Mouse (Mus musculus): ENCODE data around the gene Olfr449.

Gene Olfr449

GRCm38 (mm10) chr6:42834084-42834483 lies at the start of gene Olfr449:
Gene Olfr449 (plus strand): TSS chr6:42834384.
- no peak for DNase-seq

- DNase-seq = no peak
These were observed 49.4 kb upstream of the Olfr449 start, which contains the start of gene Olfr452 for GRCm38 (mm10) chr6:42784793-42785192. Gene Olfr452 (plus strand): TSS chr6:42785093.

DNA sequence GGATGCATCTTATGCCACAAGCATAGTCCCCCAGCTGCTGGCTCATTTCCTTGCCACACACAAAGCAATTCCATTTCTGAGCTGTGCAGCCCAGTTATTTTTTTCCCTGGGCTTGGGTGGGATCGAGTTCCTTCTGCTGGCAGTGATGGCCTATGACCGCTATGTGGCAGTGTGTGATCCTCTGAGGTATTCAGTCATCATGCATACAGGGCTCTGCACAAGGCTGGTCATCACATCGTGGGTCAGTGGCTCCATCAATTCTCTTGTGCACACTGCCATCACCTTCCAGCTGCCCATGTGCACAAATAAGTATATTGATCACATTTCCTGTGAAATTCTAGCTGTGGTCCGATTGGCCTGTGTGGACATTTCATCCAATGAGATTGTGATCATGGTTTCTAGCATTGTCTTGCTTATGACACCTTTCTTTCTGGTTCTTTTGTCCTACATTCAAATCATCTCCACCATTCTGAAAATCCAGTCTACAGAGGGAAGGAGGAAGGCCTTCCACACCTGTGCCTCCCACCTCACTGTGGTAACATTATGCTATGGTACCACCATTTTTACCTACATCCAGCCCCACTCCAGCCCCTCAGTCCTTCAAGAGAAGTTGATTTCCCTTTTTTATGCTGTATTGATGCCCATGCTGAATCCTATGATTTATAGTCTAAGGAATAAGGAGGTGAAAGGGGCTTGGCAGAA lies 43.8 kb upstream of the Olfr449 start:
- DNase-seq = no peak

- no peak for DNase-seq
These were observed 43.1 kb upstream of the Olfr449 start for GRCm38 (mm10) chr6:42790949-42791556.

GRCm38 (mm10) chr6:42794982-42795381 lies 39.2 kb upstream of the Olfr449 start:
- DNase-seq = no peak

DNA sequence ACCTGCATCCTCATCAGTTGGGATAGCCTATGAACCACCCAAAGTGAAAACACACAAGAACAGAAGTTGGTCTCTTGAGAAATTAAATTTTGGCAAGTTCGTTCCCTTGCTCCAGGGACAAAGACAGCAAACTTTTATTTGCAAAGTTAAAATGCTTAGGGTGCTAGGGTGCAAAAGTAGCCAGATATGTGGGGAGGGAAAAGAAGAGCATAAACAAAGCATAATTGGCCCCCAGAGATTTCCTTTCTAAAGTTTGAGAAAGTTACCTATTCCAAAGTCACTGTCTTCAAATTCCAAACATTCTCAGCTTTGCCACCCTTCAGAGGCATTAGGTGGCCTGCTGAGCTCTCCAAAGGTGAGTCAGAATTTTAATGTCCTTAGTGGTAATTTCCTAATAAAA lies 22.5 kb upstream of the Olfr449 start, which contains the start of gene Olfr450:
Gene Olfr450, plus strand, starts transcription at position 301 of the 400 bp plus-strand sequence.
- no peak for DNase-seq

DNA sequence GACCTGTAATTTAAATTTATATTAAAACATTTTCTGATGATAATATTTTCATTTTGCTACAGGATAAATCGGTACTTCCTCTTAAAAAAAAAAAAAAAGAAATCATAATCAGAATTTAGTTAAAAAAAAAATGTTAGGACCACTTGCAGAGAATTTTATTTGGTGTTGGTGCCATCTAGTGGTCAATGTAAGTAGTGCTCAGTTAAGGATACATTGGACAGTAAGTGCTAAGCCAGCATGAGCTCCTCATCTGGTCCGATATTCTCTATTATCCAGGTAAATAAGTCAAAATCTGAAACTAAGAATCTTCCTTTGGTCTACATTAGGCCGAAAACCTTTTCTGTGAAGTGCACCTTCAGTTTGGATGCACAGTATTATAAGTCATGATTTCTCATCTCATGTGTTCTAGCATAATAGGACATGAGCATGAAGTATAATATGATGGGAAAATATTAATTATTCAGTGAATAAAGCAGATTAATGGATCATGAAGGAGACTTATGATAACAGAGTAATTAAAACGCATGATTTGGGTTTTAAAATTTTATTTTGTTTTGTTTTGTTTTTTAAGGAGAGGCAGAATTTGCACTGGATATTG lies 26.1 kb downstream of the Olfr449 start:
- no peak for DNase-seq

DNA sequence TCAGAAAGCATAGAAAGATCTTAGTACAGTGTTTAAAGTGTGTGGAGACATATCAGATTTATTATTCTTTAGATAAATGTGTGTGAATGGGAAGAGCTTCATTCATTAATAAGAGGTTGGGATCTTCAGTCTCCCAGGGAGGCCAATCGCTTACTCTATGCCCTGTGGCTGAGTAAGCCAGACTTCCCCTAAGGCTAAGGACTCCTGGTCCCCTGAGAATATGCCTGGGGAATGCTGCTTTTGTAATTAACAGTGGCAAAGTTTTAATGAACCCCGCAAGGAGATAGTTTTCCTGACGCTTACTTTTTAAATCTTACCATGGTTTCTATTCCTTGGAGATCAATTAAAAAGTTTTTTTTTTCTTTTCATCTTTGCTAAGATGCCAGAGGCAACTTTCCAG lies 35.5 kb downstream of the Olfr449 start:
- DNase-seq = no peak

GRCm38 (mm10) chr6:42876323-42876722 lies 42.1 kb downstream of the Olfr449 start:
- DNase-seq = no peak
